Mouse (Mus musculus) spleen, adult 2 months (tissue): ENCODE results near the gene Olfr183.

Experiments
- CTCF ChIP-seq: fragments of 200-500 bp; IDR thresholded peaks from 2 replicates; pipeline ENCODE4 v1.5.1; 2011; ENCODE audit warnings: mild to moderate bottlenecking, inconsistent platforms; ENCODE audit not compliant: insufficient read depth, insufficient read length, insufficient replicate concordance; ENCODE audit errors: extremely low read depth
- POLR2A ChIP-seq: fragments of 200-500 bp; IDR thresholded peaks from 2 replicates; pipeline ENCODE4 v1.6.1; 2011; ENCODE audit warnings: low read depth, low read length, inconsistent platforms

DNA sequence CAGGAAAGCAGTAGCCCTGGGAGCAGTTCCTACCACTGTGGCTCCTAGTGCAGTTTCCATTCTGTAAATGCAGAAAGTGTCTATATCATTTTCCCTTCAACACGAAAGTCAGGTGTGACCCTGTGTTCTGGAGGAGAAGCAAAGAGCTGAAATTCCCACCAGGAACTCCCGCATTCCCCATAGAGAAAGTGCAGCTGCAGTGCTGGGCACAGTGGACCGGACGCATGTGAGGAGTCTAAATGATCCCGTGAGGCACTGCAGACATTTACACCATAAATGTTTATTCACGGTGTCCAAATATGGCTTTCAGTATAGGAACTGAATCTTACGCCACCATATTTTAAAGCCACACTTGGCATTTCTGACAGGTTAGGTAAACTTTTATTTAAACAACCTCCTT, 44.6 kb downstream of the Olfr183 start, which contains the start of gene Olfr187:
- no peak for TF ChIP-seq CTCF
- TF ChIP-seq POLR2A = no peak
